Mouse (Mus musculus) heart, postnatal 0 days (tissue): ENCODE data around the gene Ms4a8a.

Source experiments
- CTCF ChIP-seq: IDR thresholded peaks from 2 replicates; pipeline ENCODE4 v1.5.1; 2016; ENCODE audit warnings: antibody characterized with exemption, control low read depth, low read depth
- EP300 ChIP-seq: IDR thresholded peaks from 2 replicates; pipeline ENCODE4 v1.6.1; 2016; ENCODE audit warnings: antibody characterized with exemption, low read depth

DNA sequence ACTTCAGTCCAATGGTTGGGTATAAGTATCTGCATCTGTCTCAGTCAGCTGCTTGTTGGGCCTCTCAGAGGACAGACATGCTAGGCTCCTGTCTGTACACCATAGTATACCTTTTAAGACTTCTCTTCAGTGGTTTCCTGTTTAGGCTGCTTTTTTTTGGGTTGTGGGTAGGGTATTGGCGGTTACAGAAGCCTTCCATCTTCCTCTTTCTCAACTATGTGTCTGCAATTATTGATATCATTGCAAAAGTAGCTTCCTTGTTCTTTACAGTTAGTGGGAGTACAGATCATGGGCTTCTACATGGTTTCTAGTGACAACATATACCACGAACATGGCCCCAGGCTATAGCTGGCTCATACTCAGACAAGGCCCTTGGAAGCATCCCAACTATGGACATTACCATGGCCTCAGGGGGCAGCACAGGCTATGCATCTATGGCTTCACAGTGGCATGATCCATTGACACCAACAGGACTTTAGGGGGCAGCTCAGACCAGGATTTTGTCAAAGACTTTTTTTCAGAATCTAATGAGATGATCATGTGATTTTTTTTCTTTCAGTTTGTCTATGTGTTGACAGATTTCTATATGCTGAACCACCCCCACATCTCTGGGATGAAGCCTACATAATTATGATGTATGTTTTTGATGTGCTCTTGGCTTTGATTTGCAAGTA lies 15.6 kb downstream of the Ms4a8a start:
- TF ChIP-seq CTCF = no peak
- TF ChIP-seq EP300 = no peak
